Mouse (Mus musculus) forelimb bud, embryonic 11.5 days (tissue): ENCODE results near the gene Gbp5.

ENCODE experiments used
- DNase-seq: peaks from one replicate; pipeline ENCODE4 v3.0.0-alpha.2; 2012; ENCODE audit warnings: low read depth, low spot score

Gene Gbp5

DNA sequence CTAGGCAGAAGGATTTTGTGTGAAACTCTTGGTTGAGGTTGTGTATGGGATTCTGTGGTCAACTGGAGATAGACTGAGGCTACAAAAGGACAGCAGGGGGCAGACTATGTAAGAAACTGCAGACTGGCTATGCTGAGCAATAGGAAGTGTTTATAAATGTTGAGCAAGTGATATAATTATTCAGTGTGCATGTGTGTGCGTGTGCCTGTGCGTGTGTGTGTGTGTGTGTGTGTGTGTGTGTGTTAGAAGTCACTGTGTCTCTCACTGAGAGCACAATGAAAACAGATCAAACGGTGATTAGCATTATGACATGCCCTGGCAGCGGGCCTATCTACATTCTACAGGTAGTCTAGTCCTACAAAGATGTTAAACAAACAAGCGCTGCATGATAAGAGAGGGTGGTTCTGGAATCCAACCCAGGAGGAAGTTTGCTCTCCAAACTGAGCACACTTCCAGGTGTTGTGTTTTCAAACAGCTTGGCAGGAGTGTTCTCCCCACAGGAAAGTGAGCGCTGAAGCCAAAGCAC is at the start of gene Gbp5:
Gbp5 (plus strand) TSS at position 443 of the 526 bp plus-strand sequence.
- no peak for DNase-seq

DNA sequence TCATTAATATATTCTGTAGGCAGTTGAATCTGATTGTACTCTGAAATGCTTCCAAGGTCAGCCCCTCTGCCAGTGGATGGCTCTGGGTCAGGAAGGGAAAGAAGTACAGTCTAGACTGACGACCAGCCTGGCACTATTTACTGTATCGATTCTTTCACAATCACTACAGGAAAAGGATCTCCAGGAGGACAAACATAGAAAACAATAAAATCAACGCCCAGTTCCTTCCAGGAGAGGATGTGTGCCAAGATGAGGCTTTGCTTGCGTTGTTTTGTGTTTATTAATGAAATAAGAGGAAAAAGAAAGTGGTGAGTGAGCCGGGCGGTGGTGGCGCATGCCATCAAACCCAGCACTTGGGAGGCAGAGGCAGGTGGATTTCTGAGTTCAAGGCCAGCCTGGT is 39.6 kb upstream of the Gbp5 start:
- no peak for DNase-seq

GRCm38 (mm10) chr3:142459241-142459640 is 34.5 kb upstream of the Gbp5 start:
- no peak for DNase-seq

GRCm38 (mm10) chr3:142462764-142463751 is 30.7 kb upstream of the Gbp5 start:
- no peak for DNase-seq

DNA sequence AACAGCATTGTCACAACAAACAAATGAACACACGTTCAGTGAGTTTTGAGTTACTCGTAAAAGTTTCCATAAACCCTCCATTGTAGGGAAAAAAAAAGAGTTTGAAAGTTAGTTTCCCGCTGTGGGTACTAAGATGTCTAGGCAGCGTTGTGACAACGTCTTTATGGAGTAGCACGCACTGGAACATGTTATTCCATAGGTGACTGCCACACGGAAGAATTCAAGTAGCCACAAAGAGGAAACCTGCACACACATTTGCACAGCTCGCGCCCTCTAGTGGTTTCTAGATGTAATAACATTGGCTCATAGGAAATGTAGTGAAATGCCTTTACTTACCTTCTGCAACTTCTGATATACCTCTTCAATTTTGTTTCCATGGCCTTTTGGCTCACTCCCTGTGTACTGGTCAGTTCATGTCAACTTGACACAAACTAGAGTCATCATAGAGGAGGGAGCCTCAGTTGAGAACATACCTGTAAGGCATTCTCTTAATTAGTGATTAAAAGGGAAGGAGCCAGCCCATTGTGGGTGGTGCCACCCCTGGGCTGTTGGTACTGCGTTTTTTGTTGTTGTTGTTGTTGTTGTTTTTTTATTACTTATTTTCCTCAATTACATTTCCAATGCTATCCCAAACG is 19.3 kb upstream of the Gbp5 start:
- DNase-seq, result no peak

GRCm38 (mm10) chr3:142475913-142476312 is 17.9 kb upstream of the Gbp5 start:
- peak; percentile 63 for DNase-seq

DNA sequence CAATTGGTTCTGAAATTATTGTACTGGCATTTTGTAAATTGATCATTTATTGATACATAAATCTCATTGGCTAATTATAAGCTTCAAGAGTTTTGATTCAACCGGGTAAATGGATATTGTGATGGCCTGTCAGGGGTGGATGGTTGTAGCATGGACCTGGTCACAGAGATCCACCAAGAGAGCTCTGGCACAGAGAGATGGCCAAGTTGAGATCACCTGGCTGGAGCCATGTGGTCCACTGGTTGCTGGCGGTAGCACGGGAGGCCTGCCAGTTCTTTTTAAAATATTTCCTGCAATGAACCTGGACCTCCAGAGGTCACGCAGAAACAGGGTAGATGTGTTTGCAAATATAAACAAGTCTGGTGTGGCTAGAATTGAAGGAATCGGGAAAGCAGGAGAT is 15.9 kb upstream of the Gbp5 start:
- no peak for DNase-seq

- no peak for DNase-seq
These were observed 15.4 kb upstream of the Gbp5 start for GRCm38 (mm10) chr3:142478360-142478759.

DNA sequence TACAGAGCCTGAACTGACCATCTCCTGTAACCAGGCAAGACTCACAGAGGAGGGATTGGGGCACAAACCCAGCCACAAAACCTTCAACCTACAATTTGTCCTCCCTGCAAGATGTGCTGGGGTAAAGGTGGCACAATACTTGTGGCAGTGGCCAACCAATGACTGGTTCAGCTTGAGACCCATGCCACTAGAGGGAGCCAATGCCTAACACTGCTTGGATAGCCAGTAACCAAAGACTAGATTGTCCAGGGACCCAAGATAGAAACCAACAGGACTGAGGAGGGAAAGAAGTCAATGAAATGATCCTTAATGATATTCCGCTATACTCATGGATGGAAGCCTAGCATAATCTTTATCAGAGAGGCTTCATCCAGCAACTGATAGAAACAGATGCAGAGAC is 3.3 kb upstream of the Gbp5 start:
- DNase-seq, result peak; percentile 70

DNA sequence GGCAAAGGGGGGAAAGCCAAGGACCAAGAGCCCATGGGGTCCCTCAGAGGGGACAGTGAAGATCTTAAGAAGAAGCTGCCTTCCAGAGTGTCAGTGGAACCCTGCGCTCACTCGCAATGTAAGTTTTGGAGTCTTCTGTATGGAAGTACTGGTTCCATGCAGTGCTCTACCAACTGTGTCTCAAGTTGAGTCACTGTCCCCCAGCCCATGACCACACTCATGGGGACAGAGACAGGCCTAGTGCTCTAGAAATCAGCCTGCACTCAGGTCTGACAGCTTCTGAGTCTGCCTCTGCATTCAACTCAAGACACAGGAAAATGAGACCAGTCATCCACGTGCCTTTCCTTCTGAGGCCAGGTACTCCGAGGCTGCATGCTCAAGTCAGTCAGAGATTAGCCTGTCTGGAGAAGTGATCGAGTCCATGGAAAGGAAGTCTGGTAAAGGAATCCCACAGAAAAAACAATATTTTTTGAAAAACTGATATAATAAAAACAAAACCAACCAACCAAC is 1.4 kb downstream of the Gbp5 start:
- DNase-seq, result no peak

- no peak for DNase-seq
These were observed 2.6 kb downstream of the Gbp5 start for GRCm38 (mm10) chr3:142496113-142497101.

- no peak for DNase-seq
These were observed 3.5 kb downstream of the Gbp5 start for GRCm38 (mm10) chr3:142497123-142497841.

DNA sequence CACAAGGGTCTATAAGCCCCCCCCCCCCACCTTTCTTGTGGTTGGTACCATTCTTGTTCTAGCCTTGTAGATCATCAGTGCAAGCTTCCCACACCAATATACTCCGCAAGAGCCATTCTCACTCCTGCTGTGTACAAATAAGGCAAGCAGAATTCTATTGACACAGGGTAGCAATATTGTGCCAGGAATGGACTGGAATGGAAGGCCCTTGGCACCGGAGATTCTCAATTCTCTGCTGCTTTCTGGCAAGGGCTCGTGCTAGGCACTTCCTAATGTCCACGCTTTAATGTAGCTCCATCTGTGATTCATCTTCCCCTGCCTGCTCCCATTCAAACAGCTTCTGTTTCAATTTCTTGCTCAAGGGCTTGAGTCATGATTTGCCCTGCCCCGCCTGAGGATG is 5.2 kb downstream of the Gbp5 start:
- DNase-seq, result no peak

- DNase-seq, result no peak
These were observed 34.3 kb downstream of the Gbp5 start for GRCm38 (mm10) chr3:142528116-142528515.

GRCm38 (mm10) chr3:142529597-142529996 is 35.8 kb downstream of the Gbp5 start:
- DNase-seq, result no peak

DNA sequence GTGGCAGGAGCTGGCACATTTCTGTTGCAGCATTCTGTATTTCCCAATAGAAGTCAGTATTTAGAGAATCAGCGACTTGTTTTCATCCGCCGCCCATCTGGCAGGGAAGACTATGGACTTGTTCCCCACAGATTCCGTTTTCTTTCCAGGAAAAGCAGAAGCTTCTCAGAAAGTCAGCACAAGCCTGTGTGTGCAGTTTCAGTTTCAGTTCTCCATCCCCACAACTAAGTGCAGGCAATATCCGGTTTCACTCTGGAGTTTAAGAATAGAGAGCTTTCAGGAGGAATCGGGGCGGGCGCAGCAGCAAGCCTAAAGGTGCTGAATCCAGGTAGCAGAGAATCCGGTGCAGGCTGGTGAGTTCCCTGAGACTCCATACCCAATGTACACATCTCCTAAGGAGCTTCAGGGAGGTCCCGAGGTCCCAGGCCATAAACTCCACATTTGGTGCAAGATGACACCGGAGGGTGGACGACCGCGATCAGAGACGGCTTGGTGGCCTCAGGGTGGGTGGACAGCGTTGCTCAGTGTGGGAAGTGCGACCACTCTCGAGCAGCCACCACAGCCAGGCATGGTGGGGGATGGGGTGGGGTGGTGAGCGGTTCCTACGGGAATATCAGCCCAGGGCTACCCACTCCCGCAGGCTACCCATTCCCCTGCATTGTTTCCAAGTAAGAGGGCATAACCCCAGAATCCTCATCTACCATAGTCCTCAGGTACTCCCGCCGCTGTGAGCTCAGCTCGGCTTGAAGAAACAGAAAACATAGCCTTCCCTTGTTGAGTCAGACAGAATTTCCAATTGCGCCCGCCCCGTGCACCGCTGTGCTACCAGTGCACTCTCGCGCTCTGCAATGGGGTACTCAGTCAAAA is 36.5 kb downstream of the Gbp5 start, which contains the start of gene Gbp7:
Gbp7 (plus strand) TSS at position 256 of the 867 bp plus-strand sequence.
- peak; percentile 35 for DNase-seq

- no peak for DNase-seq
These were observed 37.8 kb downstream of the Gbp5 start for GRCm38 (mm10) chr3:142531595-142531994.

DNA sequence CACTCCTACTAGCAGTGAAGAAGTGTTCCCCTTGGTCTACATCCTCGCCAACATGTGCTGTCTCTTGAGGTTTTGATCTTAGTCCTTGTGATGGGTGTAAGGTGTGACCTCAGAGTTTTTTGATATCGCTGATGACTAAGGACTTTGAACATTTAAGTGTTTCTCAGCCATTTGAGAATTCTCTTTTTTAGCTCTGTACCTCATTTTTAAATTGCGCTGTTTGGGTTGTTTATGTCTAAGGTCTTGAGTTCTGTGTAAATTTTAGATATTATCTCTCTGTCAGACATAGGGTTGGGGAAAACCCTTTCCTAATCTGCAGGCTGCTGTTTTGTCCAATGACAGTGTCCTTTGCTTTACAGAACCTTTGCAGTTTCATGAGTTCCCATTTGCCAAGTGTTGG is 39.4 kb downstream of the Gbp5 start:
- DNase-seq, result no peak

GRCm38 (mm10) chr3:142535667-142536066 is 41.9 kb downstream of the Gbp5 start:
- DNase-seq, result no peak
